Mouse (Mus musculus): ENCODE measurements around the gene Gm15446.
"Not testable (repeated sequence)": the region's sequence is repeated elsewhere in the genome, so short reads cannot be mapped to it uniquely, and the experiment has no call there.

Gene Gm15446

DNA sequence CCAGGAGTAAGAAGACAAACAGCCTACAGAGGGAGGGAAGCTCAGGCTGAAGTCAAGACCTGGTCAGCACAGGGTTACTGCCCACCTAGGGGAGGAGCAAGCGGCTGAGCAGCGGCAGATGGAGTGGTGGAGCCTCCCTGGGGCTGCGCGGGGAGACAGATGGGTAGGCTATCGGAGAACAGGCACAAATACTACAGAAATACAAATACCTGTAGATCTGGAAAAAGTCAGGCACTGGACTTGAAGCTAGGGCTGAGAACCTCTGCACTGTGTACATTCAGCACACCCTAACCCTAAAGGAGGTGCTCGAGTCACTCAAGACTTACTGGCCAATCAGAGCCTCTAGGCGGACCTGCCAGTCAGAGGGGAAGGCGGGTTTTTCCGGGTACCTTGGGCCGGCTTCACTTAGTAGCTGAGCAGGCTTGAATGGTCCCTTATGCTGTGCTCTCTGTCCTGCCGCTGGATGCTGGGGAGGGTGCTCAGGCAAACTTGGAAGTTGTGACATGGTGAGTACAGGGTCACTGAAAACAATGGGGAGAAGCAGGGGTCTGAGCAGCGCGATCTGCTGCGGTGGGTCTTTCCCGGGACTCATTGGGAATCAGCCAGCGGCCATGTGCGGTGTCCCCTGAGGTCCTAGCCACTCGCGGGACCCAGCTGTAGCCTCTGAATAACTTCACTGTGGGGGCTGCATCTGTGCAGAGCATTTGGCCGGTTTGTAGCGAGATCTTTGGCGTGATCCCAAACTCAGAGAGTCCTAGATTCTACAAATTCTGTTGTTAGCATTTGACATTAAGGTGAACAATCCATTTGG, at the start of gene Gm15446:
Gene Gm15446 (plus strand): TSS at position 140 of the 811 bp plus-strand sequence.
- peak; percentile 51 for DNase-seq (ENCODE audit: low read depth, low spot score)

DNA sequence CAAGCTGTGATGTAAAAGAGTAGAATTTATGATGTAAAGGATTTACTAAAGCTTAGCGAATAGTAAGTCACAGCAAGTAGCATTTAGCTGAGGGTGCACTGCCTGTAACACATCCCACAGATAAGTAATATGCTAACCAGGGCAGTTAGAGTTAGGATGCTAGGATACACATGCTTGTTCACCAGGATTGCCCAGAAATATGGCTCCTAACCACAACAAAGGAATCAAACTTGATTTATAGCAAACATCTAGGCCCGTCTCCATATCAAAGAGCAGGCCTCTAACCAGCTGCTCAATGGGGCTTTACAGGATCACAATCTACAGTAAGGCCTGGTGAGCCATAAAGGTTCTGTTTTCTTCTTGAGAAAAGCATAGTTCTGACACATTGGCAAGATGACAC, 929 bp downstream of the Gm15446 start:
- DNase-seq (ENCODE audit: low read depth, low spot score) = not testable (repeated sequence)

DNA sequence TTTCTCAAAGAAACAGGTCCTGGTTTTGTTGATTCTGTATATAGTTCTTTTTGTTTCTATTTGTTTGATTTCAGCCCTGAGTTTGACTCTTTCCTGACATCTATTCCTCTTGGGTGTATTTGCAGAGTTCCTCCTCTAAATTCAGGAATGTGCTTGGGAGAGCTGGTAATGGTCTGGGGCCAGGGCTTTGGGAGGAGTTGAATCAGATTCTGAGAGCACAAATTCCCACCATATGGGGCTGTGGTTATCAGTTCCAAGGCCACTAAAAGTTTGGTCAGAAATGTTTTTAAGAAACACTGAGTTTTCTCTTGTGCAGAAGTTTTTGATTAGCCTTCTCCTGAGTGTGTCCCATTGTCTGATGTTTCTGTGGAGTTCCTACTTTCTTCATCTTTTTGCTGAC, 1.7 kb downstream of the Gm15446 start:
- no peak for DNase-seq (ENCODE audit: low read depth, low spot score)

DNA sequence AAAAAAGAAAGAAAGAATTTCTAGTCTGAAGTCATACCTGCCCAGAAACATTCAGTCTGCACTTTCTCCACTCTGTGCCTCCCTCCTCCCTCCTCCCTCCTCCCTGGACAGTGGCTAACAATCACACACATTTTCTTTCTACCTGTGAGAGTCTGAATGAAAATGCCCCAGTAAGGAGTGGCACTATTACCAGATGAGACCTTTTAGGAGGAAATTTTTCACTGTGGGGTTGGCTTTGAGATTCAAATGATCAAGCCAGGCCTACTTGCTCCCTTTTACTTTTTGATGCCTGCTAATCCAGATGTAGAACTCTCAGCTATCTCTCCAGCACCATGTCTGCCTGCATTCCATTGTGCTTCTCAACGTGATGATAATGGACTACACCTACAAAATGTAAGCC, 27.1 kb downstream of the Gm15446 start:
- no peak for DNase-seq (ENCODE audit: low read depth, low spot score)

DNA sequence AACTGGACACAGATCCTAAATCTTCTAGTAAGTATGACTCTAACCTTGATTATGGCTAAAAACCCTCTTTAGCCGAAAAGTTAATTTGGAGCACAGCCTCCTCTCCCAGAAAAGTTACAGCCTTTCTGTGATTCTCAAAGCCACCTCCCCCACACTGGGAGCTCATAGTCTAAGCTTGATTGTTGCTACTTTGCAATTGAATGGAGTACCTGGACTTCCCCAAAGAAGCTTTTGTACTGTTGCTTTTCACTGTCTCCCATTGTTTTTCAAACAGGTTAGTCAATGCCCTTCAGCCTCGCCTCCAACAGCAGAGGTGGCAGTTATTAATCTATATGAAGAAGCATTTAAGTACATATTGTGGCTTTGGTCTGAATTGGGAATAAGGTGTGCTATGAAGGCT, 57.5 kb downstream of the Gm15446 start:
- DNase-seq (ENCODE audit: low read depth, low spot score) = not testable (repeated sequence)
